Mouse (Mus musculus): ENCODE results near the gene Htr6.

Htr6 gene

GRCm38 (mm10) chr4:139048518-139048917 lies 26.9 kb downstream of the Htr6 start:
- DNase-seq (ENCODE audit: low read depth in 2 of 2, low spot score in 2 of 2): no peak

GRCm38 (mm10) chr4:139046354-139046753 lies 29.0 kb downstream of the Htr6 start:
- no peak for DNase-seq (ENCODE audit: low read depth in 2 of 2, low spot score in 2 of 2)

DNA sequence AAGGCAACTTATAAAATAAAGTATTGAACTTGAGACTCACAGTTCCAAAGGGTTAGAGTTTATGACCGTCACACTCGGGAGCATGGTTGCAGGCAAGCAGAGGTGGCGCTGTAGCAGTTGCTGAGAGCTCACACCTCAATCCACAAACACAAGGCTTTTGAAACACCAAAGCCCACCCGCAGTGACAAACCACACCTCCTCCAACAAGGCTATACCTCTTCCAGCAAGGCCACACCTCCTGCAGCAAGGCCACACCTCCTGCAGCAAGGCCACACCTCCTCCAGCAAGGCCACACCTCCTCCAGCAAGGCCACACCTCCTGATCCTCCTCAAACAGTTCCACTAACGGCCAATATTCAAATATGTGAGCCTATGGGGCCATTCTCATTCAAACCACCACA lies 30.8 kb downstream of the Htr6 start:
- no peak for DNase-seq (ENCODE audit: low read depth in 2 of 2, low spot score in 2 of 2)

DNA sequence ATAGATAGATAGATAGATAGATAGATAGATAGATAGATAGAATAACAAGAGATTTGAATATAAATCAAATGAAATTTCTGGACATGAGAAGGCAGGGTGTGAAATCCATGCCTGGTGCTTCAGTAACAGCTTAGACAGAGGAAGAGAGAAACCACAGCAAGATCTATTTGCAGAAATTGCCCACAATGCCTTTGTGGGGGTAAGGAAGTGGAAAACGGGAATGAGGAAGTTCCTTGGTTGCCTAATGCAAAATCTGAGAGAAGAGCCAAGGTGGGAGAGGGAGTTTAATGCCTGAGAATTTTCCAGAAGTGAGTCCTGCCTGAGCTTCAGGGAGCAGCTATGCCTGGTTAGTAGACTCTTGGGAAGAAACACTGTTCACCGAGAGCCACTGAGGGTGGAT lies 31.8 kb downstream of the Htr6 start:
- DNase-seq (ENCODE audit: low read depth in 2 of 2, low spot score in 2 of 2): no peak

- DNase-seq (ENCODE audit: low read depth in 2 of 2, low spot score in 2 of 2): no peak
Observed at GRCm38 (mm10) chr4:139042611-139043010, 32.8 kb downstream of the Htr6 start.

DNA sequence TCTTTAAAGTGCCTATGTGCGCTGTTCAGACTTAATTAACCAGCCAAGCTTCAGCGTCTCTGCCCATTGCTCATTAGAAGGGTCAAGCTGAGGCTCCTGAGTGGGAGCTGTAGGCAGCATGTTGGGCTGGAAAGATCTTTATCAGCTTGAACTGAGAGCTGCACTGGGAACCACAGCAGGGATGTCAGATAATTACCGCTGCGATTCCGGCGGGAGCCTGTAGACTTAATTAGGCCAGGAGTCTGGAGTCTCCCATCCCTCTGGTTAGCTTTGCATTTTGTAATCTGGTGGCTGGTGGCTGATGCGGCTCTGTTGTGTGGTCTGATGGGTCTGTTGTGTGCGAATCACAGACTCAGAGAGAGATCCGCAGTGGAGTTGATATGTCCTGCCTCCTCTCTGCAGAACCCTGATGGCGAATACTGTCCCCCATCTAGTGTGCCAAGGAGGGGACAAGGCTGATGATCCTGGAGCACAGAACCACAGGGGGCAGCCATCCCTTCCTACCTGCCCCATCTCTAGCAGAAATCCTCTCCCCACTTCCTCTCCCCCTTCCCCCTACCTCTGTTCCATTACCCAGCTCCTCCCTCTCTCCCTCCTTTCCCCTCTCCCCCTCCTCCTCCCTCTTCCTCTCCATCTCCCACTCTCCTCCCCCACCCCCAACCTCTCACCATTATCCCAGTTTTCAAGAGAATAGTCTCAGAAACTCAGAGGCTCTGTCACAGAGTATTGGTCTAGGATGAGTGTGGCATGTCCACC lies 35.1 kb downstream of the Htr6 start:
- DNase-seq (ENCODE audit: low read depth in 2 of 2, low spot score in 2 of 2): no peak

- no peak for DNase-seq (ENCODE audit: low read depth in 2 of 2, low spot score in 2 of 2)
Observed at GRCm38 (mm10) chr4:139037795-139038607, 37.4 kb downstream of the Htr6 start.

DNA sequence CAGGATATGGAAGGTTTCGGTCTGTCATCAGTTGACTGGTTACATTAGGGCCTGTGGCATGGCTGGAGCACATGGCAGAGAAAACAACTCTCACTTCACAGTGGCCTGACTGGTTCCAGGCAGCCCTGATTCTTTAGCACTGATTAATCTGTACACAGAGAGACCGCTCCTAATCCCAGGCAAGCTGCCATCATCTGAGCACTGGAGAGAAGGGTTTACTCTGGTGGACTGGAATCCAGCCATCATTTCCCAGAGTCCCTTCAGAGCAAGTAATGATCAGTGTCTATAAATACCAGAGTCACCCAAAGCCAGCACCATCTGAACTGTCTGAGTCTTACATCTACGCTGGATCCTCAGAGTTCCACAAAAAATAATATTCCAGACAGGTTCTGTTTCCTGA lies 39.6 kb downstream of the Htr6 start:
- no peak for DNase-seq (ENCODE audit: low read depth in 2 of 2, low spot score in 2 of 2)

DNA sequence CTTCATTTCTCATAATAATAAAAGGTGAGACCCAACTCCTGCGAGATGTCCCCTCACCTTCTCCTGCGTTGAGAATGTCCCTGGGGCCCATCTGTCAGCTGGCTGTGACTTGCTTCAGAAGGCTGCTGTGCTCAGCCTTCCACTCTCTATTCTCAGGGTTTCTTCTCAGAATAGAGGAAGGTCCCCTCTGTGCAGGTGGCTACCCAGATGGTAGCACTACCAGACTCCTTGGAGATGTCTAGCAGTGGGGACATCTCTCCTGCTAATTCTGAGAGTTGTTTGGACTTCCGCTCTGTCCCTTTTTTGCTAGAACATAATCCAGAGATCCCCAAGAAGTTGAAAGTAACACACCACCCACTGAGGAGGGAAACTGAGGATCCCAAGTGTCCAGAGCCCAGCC lies 40.4 kb downstream of the Htr6 start:
- no peak for DNase-seq (ENCODE audit: low read depth in 2 of 2, low spot score in 2 of 2)

DNA sequence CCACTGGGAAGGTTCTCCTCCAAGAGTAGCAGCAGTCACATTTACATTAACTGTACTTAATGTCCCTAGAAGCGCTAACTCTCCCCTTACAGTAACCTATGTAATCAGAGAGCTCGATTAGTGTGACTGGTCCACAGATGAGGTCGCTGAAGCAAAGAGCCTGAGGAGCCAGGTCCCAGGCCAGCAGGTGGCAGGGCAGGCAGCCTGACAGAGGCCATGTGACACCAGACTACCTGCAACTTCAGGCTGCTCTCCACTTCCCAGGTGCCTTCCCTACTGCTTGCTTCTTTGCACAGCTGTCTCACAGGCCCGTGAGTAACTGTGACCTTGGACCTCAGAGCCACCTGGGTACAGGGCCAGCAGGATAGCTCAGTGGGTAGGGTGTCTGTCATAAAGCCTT lies 40.8 kb downstream of the Htr6 start:
- no peak for DNase-seq (ENCODE audit: low read depth in 2 of 2, low spot score in 2 of 2)

DNA sequence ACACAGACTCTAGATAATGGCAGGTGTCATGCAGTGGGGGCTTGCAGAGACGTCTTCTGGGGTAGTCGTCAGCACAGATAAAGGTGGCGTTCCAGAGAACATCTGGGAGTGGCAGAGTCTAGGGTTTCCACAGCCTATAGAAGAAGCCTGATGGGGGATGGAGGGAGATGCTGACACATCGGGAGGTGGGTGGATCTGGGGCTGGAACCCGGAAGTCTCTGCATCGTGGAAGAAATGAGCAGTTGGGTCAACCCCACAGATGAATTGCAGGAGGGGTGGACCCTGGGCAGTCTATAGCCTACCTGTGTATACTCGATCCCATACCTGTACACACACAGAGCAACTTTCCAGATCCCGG lies 41.4 kb downstream of the Htr6 start:
- no peak for DNase-seq (ENCODE audit: low read depth in 2 of 2, low spot score in 2 of 2)

DNA sequence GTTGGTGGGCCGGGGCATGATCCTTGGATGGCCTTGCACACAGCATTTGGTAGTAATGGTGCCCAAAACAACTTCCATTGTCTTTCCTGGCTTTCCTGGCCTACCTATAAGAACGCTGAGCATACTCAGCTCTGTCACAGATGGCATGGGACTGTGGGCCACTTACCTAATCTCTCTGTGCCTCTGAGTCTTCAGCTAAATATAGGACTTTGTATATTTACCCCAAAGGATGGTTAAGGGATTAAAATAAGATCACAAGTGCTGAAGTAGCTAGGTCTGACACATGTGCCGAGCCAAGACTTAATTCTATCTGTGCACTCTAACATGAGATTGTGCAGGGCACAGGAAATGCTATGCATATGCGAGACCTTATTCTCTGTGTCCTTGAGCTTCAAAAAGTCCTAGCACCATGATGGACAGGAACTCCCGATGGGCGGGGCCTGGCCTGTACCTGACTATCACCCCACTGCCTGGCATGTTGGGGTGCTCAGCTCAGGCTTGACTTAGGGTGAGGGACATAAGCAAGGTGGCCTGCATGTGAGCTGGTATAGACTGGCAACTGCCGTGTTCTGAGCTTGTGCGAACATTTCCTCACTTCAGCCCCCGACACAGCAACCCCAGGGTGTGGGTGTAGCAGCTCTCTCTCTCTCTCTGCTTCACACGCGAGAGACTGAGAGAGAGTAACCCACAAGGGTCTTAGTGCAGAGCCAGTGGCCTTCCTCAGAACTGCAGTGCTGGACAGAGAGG lies 41.9 kb downstream of the Htr6 start:
- no peak for DNase-seq (ENCODE audit: low read depth in 2 of 2, low spot score in 2 of 2)

- DNase-seq (ENCODE audit: low read depth in 2 of 2, low spot score in 2 of 2): no peak
Observed at GRCm38 (mm10) chr4:139032521-139032920, 42.8 kb downstream of the Htr6 start.

DNA sequence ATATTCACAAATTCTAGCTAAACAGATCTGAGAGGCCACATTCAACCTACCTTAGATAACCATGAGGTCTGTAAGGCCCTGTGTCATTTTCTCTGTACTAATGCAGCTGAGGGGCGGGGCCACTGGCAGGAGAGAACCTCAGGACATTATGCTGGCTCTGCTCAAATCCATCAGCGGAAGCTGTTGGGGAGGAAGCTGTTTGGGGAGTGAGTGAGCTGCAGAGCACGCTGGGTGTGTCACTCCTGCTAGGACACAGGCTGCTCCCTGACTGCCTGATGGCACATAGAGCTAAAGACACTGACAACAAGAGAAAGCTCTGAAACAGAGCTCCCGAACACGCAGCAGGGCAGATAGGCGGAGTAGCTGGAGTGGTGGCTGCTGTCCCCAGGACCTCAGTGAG lies 44.7 kb downstream of the Htr6 start:
- DNase-seq (ENCODE audit: low read depth in 2 of 2, low spot score in 2 of 2): no peak

DNA sequence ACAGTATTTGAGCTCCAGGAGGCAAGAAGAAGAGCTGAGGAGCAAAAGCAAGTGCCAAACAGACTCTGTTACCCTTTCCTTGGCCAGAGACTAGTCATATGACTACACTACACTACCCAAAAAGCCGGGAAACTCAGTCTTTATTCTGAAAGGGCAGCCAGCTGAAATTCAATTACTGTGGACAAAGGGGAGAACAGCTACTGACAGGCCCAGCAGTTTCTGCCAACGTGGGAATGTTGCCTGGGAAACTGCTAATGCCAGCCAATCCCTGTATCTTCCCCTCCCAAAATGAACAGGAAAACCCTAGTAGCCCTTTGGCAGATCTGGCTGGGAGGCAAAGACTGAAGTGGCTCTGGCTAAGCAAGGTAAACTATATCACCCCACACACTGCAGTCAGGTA lies 51.0 kb downstream of the Htr6 start:
- no peak for DNase-seq (ENCODE audit: low read depth in 2 of 2, low spot score in 2 of 2)

DNA sequence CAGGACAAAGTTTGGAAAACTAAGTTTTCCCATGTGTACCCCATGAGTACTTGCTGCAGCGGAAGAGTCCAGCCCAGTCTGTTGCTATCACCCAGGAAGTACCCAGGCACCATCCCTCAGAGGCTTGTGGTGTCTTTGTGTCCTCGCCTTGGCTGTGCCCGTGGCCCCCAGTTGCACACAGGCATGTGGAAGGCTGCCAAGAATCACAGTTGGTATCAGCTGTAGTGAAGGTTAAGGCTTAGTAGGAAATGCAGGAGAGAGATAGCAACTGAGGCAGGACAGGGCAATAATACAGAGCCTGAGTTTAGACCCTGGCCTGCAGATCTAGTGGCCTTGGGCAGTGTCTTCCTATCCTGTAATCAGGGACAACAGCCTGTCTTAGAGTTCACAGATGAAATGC lies 55.0 kb downstream of the Htr6 start:
- DNase-seq (ENCODE audit: low read depth in 2 of 2, low spot score in 2 of 2): no peak

- DNase-seq (ENCODE audit: low read depth in 2 of 2, low spot score in 2 of 2): no peak
Observed at GRCm38 (mm10) chr4:139019413-139019812, 56.0 kb downstream of the Htr6 start.

DNA sequence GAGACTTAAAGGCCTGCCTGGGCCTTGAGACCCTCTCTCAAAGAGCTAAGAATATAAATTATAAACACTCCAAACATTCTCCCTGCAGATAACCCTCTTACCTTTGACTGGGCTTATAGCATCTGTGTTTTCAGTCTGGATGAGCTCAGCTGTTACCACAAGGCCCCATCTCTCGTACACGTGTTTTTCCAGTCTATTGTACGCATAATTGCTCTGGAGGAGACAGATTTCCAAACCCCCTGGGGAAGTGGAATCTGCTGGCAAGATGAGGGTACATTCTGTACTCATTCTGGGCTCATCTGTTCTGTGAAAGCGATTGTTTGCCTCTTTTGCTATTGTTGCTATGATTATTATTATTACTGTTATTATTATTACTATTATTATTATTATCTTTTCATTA lies 56.4 kb downstream of the Htr6 start:
- no peak for DNase-seq (ENCODE audit: low read depth in 2 of 2, low spot score in 2 of 2)

DNA sequence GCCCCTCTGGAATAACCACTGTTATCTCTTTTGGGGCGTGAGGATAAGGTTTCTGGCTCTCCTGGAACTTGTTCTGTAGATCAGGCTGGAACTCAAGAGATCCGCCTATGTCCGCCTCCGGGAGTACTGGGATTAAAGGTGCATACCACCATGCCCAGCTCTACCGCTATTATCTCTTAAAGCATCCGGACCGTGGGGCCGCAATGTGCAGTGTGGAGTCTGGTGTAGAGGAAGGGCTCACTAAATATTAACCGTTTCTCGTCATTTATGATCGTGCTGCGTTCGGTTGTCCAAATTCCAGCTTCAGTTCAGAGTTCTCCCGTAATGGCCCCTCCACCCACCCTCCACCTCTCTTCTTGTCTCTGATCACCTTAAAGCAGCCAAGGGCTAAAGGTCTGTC lies 57.0 kb downstream of the Htr6 start:
- no peak for DNase-seq (ENCODE audit: low read depth in 2 of 2, low spot score in 2 of 2)

- DNase-seq (ENCODE audit: low read depth in 2 of 2, low spot score in 2 of 2): no peak
Observed at GRCm38 (mm10) chr4:139014793-139015192, 60.6 kb downstream of the Htr6 start.

- no peak for DNase-seq (ENCODE audit: low read depth in 2 of 2, low spot score in 2 of 2)
Observed at GRCm38 (mm10) chr4:139013281-139013680, 62.1 kb downstream of the Htr6 start.

DNA sequence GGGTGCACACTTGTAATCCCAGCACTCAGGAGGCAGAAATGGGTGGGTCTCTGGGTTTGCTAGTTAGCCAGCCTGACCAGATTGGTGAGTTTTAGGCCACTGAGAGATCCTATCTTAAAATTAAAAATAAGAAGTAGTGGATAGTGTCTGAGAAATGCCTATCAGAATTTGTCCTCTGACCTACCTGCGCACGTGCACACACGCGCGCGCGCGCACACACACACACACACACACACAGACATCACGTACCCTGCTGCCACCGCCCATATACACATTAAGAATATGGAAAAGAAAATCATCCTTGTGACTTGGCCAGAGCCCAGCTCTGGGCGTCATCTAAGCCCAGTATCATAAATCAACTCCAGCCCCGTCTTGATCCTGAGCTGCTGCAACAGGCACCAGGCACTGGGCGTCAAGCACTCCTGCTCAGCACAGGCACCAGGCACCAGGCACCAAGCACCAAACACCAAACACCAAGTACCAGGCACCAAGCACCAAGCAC lies 64.1 kb downstream of the Htr6 start:
- DNase-seq (ENCODE audit: low read depth in 2 of 2, low spot score in 2 of 2): no peak

All from CD8-positive naive resting alpha-beta T cell, adult 2 months (primary cell).